Mouse (Mus musculus) telencephalon, adult 2 months (tissue): ENCODE results near the gene Rgs9.

ENCODE experiments used
- DNase-seq: peaks from one replicate; pipeline ENCODE4 v3.0.0-alpha.2; 2011; ENCODE audit warnings: low read depth, low spot score

Gene Rgs9

DNA sequence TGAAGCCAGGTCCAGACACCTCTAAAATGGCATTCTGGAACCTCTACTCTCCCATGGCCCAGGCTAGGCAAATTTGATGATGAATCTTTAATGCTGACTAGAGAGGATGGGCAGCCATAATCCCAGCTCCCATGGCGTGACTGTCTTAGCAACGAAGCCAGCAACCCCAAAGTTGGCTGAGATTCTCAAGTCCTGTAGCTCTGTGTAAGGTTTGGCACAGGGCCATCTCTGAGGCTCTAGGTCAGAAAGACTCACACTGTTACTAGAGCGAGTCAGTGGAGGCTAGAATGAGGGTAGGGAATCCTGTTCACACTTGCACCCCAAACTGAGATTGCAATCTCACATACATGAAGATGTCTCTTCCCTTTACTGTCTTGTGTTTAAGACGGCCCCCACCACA, 57.8 kb downstream of the Rgs9 start:
- DNase-seq: no peak

DNA sequence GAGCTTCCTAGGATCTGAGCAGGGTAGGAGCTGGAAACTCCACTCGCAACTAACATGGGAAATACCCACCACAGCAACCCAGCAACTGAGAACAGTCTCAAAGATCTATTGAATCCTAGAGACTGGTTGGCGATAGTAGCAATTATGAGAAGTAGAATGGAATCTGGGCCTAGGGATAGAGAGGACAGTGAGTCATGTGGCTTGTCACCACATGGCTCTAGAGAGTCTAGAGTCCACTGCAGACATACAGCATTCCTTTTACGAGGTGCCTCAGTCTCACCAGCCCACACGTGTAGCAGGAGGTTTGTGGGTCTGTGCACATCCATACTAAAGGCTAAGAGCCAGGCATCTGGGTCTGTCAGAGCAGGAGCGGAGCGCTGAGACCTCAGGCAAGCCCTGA, 59.3 kb downstream of the Rgs9 start:
- DNase-seq: no peak

DNA sequence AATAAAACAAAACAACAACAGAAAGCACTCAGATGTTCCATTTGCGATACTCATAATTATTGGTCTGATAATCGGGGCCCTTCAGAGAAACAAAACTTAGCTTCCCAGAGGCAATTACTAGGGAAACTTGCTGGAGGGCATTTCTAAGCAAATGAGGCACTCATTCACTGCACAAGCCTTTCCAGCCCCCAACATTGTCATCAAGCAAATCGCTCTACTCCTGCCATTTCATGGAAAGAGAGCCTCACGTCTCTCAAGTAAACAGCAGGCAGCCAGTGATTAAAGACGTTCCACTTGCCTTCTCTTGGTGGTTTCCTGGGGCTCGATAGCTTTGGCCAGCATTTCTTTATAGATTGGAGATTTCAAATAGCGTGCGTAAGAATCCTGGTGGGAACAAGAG, 60.1 kb downstream of the Rgs9 start:
- DNase-seq: no peak

DNA sequence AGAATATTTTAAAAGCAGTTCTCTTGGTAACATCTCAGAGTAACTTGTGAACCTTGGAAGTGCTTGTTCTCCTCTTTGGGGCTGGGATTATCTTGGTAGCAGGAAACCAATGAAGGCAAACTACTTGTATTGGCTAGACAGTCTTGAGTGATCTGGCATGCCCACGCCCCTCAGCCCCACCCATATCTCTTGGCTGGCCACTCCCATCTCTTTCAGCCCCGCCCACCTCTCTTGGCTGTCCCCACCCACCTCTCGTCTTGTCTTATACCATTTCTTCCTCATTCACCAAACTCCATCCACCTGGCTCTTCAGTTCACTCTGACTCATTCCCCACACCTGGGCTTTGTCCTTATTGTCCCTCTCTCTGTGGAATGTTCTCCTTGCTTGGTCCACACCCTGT, 64.3 kb downstream of the Rgs9 start:
- DNase-seq: no peak

DNA sequence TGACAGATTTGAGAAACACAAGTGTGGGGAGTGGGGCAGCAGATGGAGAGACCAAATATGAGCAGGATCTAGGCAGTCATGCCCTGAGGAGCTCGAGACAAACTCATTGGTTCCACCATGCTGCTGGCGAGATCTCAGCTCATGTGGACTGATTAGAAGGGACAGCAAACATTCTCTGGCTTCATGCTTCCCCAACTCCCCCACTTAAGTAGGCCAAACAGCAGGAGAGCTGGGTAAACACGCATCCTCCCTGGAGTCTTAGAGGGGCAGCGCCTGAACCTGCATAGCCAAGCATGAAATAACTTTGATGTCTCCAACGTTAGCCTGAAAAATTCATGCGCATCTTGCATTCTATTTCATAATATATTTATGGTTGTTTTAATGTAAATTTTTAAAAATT, 65.1 kb downstream of the Rgs9 start:
- DNase-seq: no peak

DNA sequence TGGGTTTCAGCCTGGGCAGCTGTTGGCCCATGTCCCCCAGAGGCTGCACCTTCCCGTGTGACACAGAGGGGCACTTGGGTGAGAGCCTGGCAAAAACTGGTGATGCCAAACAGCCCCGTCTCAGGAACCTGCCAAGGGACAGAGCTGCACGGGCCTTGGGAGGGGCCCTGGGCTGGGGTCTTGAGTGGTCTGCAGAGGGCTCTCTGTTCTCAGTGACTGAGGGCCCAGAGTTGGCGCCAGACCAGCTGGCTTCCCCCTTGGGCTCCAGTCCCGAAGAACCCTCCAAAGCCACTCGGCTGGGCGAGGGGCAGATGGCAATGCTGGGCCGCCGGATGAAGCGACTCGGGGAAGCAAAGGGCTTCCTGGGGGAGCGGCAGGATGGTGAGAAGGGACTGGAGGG, 70.8 kb downstream of the Rgs9 start:
- DNase-seq: no peak

DNA sequence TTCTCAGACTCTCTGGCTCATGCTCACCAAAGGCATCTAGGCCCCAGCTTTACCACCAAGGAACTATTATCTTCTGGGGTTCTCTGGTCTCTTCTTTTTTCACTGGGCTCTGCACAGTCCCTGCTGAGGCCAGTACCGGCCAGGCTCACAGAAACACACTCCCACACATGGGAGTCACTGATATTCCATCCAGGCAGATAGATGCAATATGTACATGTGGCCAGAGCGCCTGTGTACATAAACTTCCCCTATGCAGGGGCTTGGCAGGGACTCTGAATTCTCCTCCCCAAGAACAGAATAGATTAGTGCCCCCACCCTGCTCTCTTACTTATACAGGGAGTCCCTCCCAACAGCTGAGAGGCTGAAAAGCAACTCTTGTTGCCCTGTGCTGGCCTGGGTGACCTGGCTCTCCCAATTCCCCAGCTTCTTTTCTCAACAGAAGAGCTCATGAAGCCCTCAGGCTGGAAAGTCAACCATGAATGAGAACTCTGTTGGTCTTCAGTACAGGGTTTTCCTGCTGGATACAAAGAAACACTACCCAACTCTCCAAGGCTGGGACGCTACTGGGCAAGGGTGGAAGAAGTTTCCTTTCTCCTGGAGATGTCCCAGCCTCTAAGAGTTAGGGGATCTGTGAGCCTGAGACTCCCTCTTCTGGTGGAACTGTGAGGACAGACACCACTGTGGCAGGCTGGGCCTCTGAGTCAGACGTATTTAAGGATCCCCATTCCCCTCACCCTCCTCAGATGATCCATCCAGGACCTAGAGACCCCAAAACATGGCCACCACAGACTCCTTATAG, 76.5 kb downstream of the Rgs9 start:
- DNase-seq: no peak

DNA sequence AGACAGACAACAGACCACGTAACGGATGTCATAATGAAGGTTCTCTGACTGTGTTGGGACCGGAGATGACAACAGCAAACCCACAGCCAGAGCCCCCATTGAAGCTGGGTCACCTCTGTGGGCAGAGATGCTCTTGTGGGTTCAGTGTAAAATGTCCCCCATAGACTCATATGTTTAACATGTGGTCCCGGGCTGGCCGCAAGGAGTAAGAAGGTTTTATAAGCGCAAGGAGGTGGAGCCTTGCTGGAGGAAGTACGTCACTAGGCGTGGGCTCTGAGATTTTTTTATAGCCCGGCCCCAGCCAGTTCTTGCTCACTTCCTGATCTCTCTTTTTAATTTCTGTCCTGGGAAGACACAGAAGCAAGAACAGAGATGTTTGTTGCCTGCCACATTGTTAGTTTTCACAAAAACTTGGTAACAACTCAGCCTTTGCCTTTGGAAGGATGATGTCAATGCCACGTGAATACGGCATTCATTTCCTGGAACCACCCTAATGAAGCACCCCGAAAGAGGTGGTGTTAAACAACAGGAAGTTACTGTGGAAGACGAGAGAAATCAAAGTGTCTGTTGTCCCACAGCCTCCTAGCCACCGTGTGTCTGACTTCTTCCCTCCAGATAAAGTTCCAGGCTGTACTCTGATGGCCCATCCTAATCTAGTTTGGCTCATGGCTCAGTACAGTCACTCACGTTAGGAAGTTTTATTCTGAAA, 79.1 kb downstream of the Rgs9 start:
- DNase-seq: no peak

DNA sequence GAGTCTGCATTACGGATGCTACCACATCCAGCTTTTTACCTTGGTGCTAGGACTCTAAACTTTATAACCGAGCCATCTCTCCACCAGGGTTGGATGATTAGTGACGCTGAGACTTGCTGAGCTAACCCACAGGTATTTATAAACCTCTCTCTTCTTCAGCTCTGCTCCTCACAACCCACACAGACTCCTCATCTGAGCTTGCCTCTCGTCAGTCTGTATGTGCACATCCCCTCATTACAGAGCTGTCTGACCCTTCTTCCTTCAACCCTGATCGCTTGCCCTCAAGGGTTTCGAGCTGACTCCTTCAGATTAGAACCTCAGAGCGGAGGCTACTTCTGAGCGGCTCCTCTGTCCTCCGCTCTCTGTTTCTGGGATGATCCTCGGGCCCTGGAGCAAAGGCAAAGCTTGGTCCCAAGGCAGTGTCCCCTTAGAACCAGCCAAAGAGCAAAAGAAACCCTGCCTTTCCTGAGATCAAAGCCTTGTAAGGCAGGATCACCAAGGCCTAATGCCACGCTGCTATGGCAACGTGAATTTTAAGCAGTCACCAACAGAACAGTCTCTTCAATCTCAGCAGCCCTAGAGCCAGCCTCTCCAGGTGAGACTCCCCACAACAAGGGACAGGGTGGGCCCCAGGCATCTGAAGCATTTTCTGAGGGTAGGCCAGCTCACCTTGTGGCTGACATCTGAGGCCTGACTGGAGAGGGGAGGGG, 79.9 kb downstream of the Rgs9 start:
- DNase-seq: peak; percentile 17

DNA sequence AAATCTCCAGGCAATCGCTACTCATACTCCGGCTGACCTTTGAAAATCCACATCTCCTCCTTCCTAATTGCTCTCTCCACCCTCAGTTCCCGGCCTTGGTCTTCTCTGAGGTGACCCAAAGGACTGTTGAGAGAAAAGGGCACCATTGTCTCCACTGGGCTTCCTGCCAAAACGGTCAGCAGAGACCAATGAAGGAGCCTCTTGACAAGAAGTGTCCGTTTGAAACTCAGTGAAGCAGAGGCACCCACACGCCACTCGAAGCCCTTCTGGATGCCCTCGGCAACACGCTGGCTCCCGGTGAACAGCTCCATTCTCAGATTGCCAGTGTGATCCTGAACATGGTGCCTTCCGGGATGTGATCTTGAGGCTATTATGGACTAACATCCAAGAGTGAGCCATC, 87.2 kb downstream of the Rgs9 start:
- DNase-seq: no peak

DNA sequence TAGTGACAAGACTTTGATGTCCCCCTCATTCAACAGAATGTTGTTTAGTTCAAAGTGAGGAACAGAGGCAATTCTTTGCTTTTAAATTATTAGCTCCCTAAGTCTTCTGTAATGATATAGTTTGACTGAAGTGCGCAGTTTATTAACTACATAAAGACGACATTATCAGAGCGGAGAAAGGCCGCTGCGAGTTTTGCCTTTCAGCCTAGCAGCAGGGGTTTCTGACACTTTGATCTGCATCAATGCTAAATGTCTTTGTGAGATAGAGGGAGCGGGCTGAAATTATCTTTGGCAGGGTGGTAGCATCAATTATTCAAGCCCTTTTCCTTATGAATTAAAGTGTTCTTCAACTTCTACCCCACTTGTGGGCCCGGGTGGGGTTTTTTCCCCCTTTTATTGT, 87.6 kb downstream of the Rgs9 start:
- no peak for DNase-seq

DNA sequence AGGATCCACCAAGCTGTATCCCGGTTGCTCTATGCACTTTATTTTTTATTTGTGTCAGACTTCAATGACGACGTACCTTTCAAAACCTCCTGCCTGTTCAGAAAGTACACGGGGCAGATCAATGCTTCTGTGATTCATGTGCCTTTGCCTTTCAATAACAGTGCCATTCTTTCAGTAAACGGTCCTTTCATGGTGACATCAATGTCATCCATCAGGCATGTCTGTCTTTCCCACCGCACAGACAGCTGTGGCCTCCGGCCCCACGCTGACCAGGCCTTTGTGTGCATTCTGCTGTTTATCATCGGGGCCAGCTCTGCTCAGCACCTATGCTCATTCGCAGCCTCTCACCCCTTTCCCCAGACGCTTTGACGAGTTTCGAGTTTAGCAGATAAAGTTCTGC, 91.2 kb downstream of the Rgs9 start:
- DNase-seq: no peak

DNA sequence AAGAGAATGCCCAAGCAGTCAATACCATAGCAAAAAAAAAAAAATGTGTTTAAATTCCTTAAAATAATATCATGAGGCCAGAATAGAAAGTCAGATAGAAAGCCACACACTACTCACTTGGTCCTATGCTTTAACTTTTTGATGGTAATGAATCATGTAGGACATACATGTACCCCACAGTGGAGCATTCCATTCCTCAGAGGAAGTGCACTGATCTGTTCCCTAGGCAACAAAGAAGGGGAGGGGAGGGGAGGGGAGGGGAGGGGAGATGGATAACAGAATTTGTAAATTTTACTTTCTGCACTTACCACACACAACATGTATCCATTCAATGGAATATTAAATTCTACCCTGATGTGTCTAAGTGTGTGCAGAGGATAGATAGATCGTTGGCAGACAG, 91.9 kb downstream of the Rgs9 start:
- DNase-seq: no peak

DNA sequence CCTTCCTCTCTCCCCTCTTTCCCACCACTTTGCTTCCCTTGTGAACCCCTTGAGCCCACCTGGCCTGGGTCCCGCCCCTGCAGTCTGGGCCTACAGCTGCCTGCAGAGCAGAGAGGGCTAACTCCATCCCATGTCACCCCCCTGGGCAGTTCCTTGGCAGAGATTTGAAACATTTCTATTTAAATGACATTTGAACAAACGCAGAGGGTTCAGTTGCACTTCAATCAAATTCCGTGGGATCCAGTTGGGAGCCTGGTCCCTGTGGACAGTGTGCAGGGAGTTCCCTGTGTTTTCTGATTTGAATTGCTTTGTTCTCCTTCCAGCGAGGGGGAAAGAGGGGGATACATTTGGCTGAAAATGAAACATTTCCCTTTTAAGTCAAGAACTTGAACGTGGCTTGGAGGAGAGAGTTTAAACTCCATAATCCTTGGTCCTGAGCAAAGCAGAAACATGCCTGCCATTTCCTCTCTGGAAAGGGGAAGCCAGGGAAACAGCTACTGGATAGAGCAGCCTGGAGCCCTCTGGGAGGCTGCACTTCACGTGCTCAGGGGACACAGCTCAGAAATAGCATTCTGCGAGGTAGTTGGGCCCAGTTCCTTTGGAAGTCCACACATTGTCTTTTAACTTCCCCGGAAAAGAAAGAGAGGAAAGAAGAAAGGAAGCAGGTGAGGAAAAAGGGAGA, 98.2 kb downstream of the Rgs9 start:
- no peak for DNase-seq

DNA sequence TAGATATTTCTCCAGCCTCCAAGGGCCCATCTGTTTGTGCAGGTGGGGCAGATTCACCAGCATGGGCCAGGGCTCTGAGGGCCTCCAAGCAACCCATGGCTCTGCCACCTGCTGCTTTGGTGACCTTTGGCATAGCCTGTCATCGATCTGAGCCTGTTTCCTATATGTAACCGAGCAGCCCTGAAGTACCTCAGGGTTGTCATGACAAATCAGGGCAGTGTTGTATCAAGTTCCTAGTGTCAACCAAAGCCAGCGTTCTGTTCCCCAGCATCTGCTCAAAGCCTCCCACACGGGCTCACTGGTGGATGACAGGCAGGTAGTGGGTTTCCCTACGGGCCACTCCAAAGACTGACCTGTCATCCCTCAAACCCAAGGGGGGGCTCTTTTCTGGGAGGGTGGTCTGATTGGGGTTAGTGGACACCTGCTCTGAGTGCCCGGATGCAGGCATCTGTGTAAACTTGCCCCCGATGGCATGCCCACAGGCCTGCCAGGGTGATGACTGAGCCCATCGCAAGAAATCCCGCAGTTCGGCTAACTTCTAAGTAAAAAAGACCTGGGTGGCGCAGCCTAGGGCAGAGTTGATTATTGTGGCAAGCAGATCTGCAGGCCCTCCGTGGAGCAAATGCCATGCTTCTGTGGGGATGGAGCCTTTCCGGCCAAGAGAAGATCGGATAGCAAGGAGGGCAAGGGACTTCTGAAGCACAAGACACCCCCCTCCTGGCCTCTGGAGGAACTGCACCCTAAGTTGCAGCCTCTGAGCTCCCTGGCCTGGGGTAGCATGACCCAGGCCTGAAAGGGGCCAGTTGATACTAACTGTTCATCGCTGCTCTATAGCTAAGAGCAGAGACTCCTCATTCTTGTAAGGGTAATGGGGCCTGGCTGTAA, 105.0 kb downstream of the Rgs9 start:
- peak; percentile 23 for DNase-seq

DNA sequence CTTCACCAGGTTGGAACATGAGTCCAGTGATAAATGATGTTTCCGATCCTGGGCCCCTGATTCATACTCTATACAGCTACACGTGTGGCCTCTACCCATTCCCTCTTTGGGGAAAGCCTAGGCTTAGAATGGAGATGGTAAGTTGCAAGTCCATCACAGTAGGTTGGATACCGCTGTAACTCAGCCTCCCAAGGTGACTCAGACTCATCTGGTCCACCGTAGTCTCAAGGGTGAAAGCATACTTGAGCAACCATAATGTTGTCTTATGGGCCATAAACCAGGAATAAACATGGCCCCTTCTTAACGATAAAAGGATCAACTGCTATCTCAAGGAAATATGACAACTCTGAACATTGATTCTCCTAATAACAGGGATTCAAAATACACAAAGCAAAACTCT, 109.7 kb downstream of the Rgs9 start:
- DNase-seq: no peak

DNA sequence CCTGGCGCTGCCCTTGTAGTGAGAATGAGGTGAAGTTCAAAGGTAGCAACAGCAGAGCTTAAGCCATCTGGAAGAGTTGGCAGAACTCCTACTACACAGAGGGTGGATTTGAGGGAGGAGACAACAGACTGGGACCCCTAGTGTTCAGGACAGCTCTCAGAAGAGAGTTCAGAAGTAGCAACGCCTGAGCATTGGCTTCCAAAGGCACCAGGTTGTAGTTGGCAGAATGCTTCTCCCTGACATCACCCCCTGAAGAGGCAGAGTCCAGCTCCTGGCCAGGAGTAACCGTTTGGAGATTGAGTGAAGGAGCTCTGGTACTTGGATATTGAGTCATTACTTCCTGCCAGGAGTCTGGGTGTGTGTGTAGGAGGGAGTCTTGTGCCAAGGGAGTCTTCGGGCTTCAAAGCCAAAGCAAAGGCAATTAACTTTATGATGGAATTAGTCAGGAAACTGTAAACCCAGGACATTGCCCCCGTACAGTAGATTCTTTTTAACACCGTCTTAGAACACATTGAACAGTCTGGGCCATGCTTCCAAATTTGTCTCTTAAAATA, 110.2 kb downstream of the Rgs9 start:
- no peak for DNase-seq

DNA sequence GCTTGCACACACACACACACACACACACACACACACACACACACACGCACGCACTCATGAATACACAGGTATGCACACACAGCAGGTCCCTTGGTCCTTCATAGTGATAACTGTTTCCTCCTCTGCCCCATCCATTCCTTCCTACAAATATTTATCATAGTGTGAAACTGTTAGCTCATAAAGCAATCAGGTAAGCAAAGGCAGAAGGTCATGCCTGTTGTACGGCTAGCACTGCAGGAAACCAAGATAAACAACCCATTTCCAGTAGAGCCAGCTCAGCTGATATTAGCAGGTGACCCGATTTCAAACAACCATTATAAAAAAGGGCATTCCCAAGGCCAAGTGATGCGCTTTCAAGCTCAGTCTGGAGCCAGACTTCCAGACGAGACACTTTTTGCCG, 116.8 kb downstream of the Rgs9 start:
- DNase-seq: no peak

DNA sequence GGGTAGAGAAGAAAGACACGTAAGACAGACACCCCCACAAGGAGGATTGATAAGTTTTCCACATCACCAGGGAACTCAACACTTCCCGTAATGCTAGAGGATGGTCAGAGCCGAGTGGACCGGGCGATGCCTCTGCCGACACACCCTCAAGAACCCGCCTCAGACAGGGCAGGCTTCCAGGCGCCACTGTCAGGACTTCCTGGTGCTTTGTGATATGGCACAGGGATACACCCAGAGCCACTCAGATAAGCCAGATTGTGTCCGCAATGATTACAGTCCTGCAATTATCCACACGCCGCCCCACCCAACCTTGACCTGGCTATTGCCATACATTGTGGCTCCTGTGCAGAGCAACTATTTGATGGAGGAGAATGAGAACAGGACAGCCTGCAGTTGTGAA, 117.6 kb downstream of the Rgs9 start:
- DNase-seq: no peak

DNA sequence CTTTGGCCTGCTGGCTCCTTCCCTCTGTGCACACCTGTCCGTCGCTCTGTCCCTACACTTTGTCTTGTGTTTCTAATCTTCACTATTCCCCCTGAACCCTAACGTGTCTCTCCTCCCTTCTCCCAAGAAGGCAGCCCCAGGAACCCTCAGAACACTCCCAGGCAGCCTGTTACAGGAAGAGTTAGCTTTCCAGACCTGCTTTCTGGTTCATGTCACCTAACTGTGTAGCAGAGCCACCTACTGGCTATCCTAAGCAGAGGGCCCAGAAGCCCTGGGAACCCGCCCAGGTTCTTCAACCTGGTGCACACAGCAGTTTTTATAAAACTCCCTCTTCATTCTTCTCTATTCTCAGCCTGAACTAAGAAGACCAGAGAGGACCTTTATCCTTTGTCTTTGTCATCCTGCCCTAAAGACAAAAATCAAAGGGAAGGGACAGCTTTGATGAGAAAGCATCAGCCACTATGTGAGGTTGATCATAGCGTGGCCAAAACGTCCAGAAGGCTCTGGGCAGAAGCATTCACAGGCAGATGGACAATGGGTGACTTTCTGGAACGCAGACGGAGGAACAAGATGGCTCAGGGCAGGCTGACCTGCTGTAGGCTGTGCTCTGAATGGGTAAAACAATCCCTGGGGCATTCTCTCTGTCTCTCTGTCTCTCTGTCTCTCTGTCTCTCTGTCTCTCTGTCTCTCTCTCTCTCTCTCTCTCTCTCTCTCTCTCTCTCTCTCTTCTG, 119.0 kb downstream of the Rgs9 start:
- peak; percentile 29 for DNase-seq
